Mouse (Mus musculus): ENCODE data around the gene Tram2.

GRCm38 (mm10) chr1:21052132-21052545 lies 26.9 kb downstream of the Tram2 start:
- TF ChIP-seq CTCF (IDR thresholded peaks at IDR 0.05; ENCODE audit: low read depth): no peak
- no peak for TF ChIP-seq EP300 (IDR thresholded peaks at IDR 0.05; ENCODE audit: low read depth)
